Mouse (Mus musculus) midbrain, postnatal 0 days (tissue): ENCODE measurements around the gene Csde1. TPM values are rescaled to one million over a fixed set of nuclear protein-coding genes. Genes with fewer than 3 reads are reported as not detected.

Source experiments
- ATAC-seq: fragments of 200-750 bp; cut with Nextera tagmentation; 2 replicates; pipeline ENCODE4 v1.8.0; 2017; ENCODE audit warnings: moderate number of reproducible peaks, mild to moderate bottlenecking, moderate TSS enrichment, moderate library complexity; ENCODE audit not compliant: low FRiP score
- DNase-seq: peaks from one replicate; pipeline ENCODE4 v3.0.0-alpha.2; 2015; ENCODE audit warnings: low spot score
- H3K27ac ChIP-seq: fragments of 300-500 bp; sonication (generic); 2 replicates; pipeline ENCODE4 v1.5.1; 2014; ENCODE audit warnings: low read depth, mild to moderate bottlenecking, low read length, mixed read lengths
- H3K27me3 ChIP-seq: fragments of 300-500 bp; sonication (generic); 2 replicates; pipeline ENCODE4 v1.6.1; 2014; ENCODE audit warnings: low read length, control low read depth, mixed read lengths; ENCODE audit not compliant: insufficient read depth
- H3K36me3 ChIP-seq: fragments of 300-500 bp; sonication (generic); 2 replicates; pipeline ENCODE4 v1.6.1; 2014; ENCODE audit warnings: low read length, control low read depth, mixed read lengths; ENCODE audit not compliant: insufficient read depth
- H3K4me1 ChIP-seq: fragments of 300-500 bp; sonication (generic); 2 replicates; pipeline ENCODE4 v1.6.1; 2014; ENCODE audit warnings: mild to moderate bottlenecking, control low read depth, antibody characterized with exemption, low read length, mixed read lengths; ENCODE audit not compliant: insufficient read depth
- H3K4me2 ChIP-seq: fragments of 300-500 bp; sonication (generic); 2 replicates; pipeline ENCODE4 v1.6.1; 2014; ENCODE audit warnings: low read depth, mild to moderate bottlenecking, low read length, mixed read lengths; ENCODE audit not compliant: poor library complexity, severe bottlenecking
- H3K4me3 ChIP-seq: fragments of 300-500 bp; sonication (generic); 2 replicates; pipeline ENCODE4 v1.5.1; 2014; ENCODE audit warnings: low read depth, mild to moderate bottlenecking, low read length, moderate library complexity
- H3K9ac ChIP-seq: fragments of 300-500 bp; sonication (generic); replicated peaks from 2 replicates; pipeline ENCODE4 v1.6.1; 2014; ENCODE audit warnings: mild to moderate bottlenecking, low read length, moderate library complexity, mixed read lengths; ENCODE audit not compliant: poor library complexity, severe bottlenecking
- H3K9me3 ChIP-seq: fragments of 300-500 bp; sonication (generic); 2 replicates; pipeline ENCODE4 v1.6.1; 2016; ENCODE audit warnings: low read length, control low read depth
- CTCF ChIP-seq: IDR thresholded peaks from 2 replicates; pipeline ENCODE4 v1.5.1; 2016; ENCODE audit warnings: antibody characterized with exemption, mild to moderate bottlenecking
- WGBS: fragments of 180-500 bp; shearing (Covaris S2); extraction: QIAGEN DNeasy Blood & Tissue Kit; methylation state at CpG from one replicate; pipeline ENCODE4 v1.1.7; 2014; 5-methylcytosine and 5-hydroxymethylcytosine counted together
- polyA plus RNA-seq: library from polyadenylated mRNA; unstranded; fragments of >200 nt; fragmentation: Nextera tagmentation; extraction: Ambion mirVana; gene quantifications from 2 replicates; pipeline ENCODE4 v1.2.1, GENCODE M21; 2015
- total RNA-seq: library from RNA; depleted of rRNA; stranded (reverse); fragments of >200 nt; gene quantifications from 2 replicates; pipeline ENCODE4 v1.2.3, GENCODE M21; 2014

Csde1 gene
- total and polyA plus RNA-seq, 2 experiments from 2014 or later, result 222 to 287 TPM

DNA sequence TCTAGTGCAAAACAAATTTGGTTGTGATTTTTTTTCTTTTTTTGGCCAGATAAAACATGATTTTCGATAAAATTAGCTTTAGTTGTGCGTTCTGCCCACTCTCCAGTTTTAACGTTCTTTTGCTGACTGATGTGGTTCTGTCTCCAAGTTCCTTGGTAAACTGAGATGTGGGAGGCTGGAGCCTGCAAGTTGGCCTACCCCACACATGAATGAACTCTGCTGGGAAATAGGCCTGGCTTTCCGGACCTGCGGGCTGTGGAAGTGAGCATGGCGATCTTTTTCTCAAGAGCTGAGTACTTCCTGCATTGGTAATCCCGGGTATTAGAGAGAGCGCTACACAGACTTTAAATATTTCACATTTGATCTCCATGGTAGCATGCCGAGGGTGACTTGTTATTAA is 55.6 kb downstream of the Csde1 start:
- Histone ChIP-seq H3K27me3 (no peaks in the 10 kb centered on the region), H3K9me3 (no peaks in the 10 kb centered on the region), H3K4me3 (no peak overlapping the region), H3K4me2 (no peak overlapping the region), H3K9ac (no peak overlapping the region), H3K27ac (no peak overlapping the region), H3K4me1 (no peaks in the 10 kb centered on the region), H3K36me3 (no peaks in the 10 kb centered on the region)
- no peak for TF ChIP-seq CTCF
- DNase-seq, result no peak
- 91% methylated on average over 9 of the region's 9 CpGs for WGBS
- ATAC-seq, result no peak

- Histone ChIP-seq H3K9ac (no peak overlapping the region), H3K27me3 (no peaks in the 10 kb centered on the region), H3K36me3 (no peaks in the 10 kb centered on the region), H3K9me3 (no peaks in the 10 kb centered on the region), H3K4me1 (no peaks in the 10 kb centered on the region), H3K4me2 (no peak overlapping the region), H3K4me3 (no peak overlapping the region), H3K27ac (no peak overlapping the region)
- TF ChIP-seq CTCF, result no peak
- no peak for DNase-seq
- no peak for ATAC-seq
- 92% methylated on average over 9 of the region's 9 CpGs for WGBS
These were observed 56.2 kb downstream of the Csde1 start for GRCm38 (mm10) chr3:103076476-103076875.

DNA sequence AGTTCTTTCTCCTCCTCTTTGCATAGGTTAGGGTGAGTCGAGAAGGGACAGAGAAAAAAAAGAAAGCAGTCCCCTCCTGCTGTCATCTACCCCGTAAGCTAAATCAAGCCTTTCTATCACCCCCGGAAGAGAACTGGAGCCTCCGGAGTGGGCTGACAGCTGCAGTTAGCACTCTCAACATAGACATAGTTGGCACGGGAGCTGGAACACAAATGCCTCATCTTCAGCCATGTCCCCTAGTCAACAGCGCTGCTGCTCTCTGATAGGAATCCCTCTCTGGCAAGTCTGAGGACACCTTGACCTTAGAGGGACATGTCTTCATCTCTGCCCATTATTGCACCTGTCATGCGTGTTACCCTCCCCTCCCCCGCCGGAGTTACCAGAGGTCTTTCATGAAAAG is 59.1 kb downstream of the Csde1 start:
- no peak for TF ChIP-seq CTCF
- WGBS, result 86% methylated on average over 9 of the region's 9 CpGs
- no peaks in the 10 kb centered on the region for H3K36me3 ChIP-seq
- no peak for DNase-seq
- no peaks in the 10 kb centered on the region for H3K27me3 ChIP-seq
- H3K4me2 ChIP-seq, result no peak overlapping the region
- H3K27ac ChIP-seq, result no peak overlapping the region
- H3K9ac ChIP-seq, result no peak overlapping the region
- no peaks in the 10 kb centered on the region for H3K9me3 ChIP-seq
- no peak for ATAC-seq
- no peaks in the 10 kb centered on the region for H3K4me1 ChIP-seq
- no peak overlapping the region for H3K4me3 ChIP-seq

DNA sequence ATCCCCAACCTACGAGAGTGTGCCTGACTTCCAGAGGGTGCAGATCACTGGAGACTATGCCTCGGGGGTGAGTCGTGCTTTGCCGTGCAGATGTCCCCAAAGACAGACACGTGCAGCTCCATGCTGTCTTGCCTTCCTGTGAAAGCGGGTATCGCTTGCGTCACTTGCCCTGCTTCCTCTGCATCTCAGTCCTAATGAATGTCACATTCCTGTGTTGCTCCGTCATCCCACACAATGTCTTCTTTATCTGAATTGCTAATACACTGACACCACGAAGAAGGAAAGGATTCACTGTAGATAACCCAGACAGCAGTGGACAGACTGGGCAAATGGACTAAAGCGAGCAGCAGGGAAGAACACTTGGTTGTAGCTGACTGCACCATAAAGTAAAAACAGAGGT is 60.8 kb downstream of the Csde1 start:
- Histone ChIP-seq H3K4me3 (no peak overlapping the region), H3K36me3 (no peaks in the 10 kb centered on the region), H3K4me2 (no peak overlapping the region), H3K9ac (no peak overlapping the region), H3K27ac (no peak overlapping the region), H3K4me1 (no peaks in the 10 kb centered on the region), H3K27me3 (no peaks in the 10 kb centered on the region), H3K9me3 (no peaks in the 10 kb centered on the region)
- ATAC-seq (no peak), DNase-seq (no peak)
- TF ChIP-seq CTCF, result no peak
- WGBS, result 57% methylated on average over 11 of the region's 11 CpGs

- Histone ChIP-seq H3K9ac (no peak overlapping the region), H3K27me3 (no peaks in the 10 kb centered on the region), H3K4me1 (no peaks in the 10 kb centered on the region), H3K27ac (no peak overlapping the region), H3K36me3 (no peaks in the 10 kb centered on the region), H3K4me2 (no peak overlapping the region), H3K4me3 (no peak overlapping the region), H3K9me3 (no peaks in the 10 kb centered on the region)
- WGBS, result 85% methylated on average over 17 of the region's 17 CpGs
- DNase-seq, result no peak
- TF ChIP-seq CTCF, result no peak
- no peak for ATAC-seq
These were observed 61.7 kb downstream of the Csde1 start for GRCm38 (mm10) chr3:103081861-103082453.

- no peak overlapping the region for H3K9ac ChIP-seq
- no peaks in the 10 kb centered on the region for H3K27me3 ChIP-seq
- no peak for TF ChIP-seq CTCF
- DNase-seq, result no peak
- H3K4me2 ChIP-seq, result no peak overlapping the region
- no peaks in the 10 kb centered on the region for H3K9me3 ChIP-seq
- H3K4me3 ChIP-seq, result no peak overlapping the region
- H3K27ac ChIP-seq, result no peak overlapping the region
- no peaks in the 10 kb centered on the region for H3K4me1 ChIP-seq
- no peaks in the 10 kb centered on the region for H3K36me3 ChIP-seq
- no peak for ATAC-seq
- 85% methylated on average over 5 of the region's 5 CpGs for WGBS
These were observed 62.5 kb downstream of the Csde1 start for GRCm38 (mm10) chr3:103082761-103083160.
